Mouse (Mus musculus): ENCODE data around the gene Glrb. TPM values are rescaled to one million over a fixed set of nuclear protein-coding genes. Genes with fewer than 3 reads are reported as not detected.

Glrb gene
- total RNA-seq (2022): under 1 TPM; 0.19 to 0.44 (median 0.37) TPM

GRCm38 (mm10) chr3:80913111-80913778 lies at the start of gene Glrb:
Gene Glrb, minus strand, starts transcription at chr3:80913660.
- no peak for DNase-seq (ENCODE audit: low spot score)

- no peak for DNase-seq (ENCODE audit: low spot score)
Observed at GRCm38 (mm10) chr3:80959965-80960364, 46.5 kb upstream of the Glrb start.

- peak; percentile 31 for DNase-seq (ENCODE audit: low spot score)
Observed at GRCm38 (mm10) chr3:80958591-80958990, 45.1 kb upstream of the Glrb start.

DNA sequence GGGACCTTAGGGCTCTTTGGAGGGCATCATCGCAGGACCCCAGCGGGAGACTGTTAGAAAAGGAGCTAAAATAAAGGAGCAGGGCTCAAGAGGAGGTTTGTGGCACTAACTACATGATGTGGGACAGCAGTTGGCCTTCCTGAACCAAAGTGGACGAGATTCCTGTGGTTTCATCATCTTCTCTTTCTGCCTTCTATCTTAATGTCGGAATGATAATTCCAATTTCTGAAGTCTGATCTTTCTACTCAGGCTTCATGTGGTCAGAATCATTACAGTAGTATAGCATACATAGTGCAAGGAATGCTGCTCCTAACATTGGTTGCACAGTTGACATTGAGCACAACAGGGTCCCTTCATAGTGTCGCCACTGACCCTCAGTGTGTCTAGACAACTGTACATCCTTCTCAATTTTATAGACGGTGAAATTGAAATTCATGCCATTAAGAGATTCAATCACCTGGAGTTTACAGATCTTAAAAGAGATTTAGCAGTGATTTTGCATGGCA lies 372 bp upstream of the Glrb start:
- no peak for DNase-seq (ENCODE audit: low spot score)

DNA sequence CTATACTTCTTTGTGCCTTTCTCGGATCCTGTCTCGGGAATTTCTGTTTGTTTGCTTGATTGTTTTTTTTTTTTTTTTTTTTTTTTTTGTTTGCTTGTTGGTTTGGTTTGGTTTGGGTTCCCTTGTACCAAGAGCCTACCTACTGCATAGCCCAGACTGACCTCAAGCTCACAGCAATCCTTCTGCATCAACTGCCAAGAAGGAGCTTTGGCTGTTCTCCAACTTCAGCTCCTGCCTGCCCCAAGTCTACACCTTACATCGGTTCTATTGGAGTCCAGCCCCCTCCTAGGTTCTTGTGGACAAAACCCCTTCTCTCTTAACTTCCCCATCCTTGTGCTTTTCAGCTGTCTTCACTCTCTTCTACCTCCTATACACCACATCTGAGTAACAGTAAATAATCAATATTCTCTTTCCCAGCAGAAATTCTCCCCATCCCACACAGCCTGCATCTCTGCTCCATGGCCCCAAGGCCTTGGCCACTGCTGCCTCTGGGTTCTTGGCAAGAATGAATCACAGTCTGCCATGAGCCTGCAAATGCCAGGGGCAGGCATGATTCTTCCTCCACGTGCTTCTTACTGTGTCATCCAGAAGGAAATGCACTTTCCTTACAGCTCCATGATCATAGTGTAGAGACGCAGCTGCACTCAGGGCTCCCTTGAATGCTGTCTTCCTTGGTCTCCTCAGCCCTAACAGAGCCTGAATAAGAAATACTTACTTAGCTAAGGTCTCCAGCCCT lies 18.5 kb downstream of the Glrb start:
- DNase-seq (ENCODE audit: low spot score): no peak

DNA sequence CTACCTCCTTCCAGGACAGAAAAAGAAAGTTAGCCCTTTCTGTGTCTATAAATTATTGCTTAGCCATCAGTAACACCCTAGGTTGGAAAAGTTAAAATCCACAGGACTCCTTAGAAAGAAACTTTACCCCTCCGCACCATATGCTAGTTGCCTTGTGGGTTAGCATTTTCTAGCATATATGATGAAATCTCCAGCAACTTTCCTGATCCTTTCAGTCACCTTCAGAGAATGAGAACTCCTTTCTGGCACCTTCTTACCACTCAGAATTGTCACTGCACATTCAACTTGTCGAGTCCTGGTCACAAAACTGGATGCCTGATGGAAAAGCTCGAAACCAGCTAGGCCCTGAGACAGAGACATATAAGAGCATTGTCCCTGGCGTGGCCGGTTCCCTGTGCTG lies 19.1 kb downstream of the Glrb start:
- no peak for DNase-seq (ENCODE audit: low spot score)

GRCm38 (mm10) chr3:80893055-80893690 lies 20.3 kb downstream of the Glrb start:
- DNase-seq (ENCODE audit: low spot score): no peak

DNA sequence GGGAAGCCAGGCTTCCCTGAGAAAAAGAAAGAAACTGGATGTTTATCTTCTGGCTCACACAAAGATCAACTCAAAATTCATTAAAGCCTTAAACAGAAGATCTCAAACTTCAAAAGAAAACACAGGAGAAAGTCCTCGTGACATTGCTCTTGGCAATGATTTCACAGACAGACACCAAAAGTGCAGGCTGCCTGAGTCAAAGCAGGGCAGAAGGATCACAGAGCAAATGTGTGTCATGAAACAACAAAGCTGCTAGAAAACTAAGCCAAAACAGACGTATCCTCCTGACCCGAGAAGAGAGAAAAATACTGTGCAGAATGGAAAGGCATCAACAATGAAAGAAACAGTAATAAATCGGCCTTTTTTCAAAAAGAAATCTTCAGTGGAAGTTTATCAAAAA lies 22.4 kb downstream of the Glrb start:
- DNase-seq (ENCODE audit: low spot score): no peak

DNA sequence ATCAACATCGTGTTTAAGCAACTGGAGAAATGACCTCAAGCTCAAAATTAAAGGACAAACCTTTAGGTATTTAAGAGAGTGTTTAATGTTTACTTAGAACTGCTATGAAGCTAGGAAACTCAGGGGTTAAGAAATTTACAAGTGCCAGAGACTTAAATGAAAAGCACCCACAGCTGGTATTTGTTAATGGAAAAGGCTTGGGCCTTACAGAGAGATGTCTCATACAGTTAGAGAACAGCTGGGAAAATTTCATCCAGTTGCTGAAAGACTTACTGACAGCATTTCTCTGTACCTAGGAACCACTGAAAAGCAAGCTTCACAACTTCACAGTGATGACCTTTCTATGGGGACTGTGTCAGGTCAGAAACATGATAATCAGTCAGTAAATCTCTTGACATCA lies 28.3 kb downstream of the Glrb start:
- no peak for DNase-seq (ENCODE audit: low spot score)

GRCm38 (mm10) chr3:80883601-80884000 lies 29.9 kb downstream of the Glrb start:
- no peak for DNase-seq (ENCODE audit: low spot score)

- DNase-seq (ENCODE audit: low spot score): no peak
Observed at GRCm38 (mm10) chr3:80880660-80881293, 32.7 kb downstream of the Glrb start.

- no peak for DNase-seq (ENCODE audit: low spot score)
Observed at GRCm38 (mm10) chr3:80878571-80878970, 34.9 kb downstream of the Glrb start.

DNA sequence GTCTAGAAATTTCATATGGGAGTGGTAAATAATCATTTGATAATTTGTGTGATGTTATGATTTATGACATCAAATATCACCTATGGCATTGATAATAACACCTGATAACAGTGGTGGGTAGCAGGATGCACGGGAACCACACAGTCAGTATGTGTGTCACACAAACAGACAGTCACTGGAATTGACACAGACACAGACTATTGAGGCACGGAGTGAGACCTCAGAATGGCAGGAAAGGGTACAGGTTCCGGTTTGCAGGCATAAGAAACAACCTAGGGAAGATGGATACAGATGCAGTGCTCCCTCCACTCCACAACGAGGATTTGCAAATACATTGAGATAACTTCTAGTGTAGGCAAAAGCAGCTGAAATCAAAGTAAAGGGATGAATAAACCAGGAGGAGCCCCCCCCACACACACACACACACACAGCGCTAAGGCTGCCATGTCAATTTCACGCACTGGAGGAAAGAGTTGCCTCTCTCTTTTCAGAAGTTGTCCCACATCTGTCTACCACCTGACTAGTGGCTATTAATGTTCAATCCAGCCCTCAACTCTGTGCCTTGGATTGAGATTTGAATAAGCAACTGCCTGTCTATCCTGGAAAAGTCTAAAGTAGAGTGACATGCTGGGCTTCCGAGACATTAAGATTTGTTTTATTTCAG lies 38.6 kb downstream of the Glrb start:
- DNase-seq (ENCODE audit: low spot score): no peak

DNA sequence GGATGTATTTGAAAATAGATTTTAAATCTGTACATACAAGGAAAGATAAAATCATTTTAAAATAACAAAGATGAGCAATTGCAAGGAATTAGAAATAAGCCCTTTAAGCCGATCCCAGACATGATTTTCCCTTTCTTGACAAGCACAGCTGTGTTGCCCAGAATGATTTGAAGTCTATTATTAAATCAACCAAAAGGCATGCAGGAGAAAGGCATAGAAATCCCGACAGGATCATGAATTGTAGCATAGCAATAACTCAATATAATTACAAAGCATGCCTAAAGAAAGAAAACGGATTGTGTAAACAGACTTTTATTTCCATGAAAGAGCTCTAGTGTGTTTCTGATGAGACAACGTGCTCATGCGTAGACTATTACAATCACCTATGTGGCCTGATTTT lies 39.4 kb downstream of the Glrb start:
- DNase-seq (ENCODE audit: low spot score): no peak

- DNase-seq (ENCODE audit: low spot score): no peak
Observed at GRCm38 (mm10) chr3:80871472-80872171, 41.8 kb downstream of the Glrb start.

GRCm38 (mm10) chr3:80867328-80867727 lies 46.1 kb downstream of the Glrb start:
- DNase-seq (ENCODE audit: low spot score): no peak

DNA sequence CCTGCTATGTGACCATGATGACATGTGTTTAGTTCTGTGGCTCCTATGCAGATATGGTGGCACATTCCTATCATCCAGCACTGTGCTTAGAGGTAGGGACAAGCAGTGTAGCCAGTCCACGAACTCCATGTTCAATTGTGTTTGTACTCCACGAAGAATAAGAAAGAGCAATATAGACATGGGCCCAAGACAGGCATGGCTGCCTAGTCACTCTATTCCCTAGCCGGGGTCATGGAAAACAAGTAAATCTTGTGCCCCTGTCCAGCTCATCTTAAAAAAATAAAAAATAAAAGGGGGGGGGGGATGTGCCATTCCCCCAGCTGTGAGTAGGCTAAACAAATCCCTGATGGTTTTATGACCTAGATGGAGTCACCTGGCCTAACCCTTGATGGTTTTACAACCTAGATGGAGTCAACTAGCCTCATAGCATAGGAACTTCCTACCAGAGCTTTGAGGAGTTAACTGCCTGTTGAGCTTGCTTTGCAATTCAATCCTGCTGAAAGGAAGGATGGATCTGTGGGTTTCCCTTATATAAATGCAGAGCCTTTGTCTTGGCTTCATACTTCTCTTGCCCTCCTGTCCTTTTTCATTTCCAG lies 60.5 kb downstream of the Glrb start:
- no peak for DNase-seq (ENCODE audit: low spot score)

DNA sequence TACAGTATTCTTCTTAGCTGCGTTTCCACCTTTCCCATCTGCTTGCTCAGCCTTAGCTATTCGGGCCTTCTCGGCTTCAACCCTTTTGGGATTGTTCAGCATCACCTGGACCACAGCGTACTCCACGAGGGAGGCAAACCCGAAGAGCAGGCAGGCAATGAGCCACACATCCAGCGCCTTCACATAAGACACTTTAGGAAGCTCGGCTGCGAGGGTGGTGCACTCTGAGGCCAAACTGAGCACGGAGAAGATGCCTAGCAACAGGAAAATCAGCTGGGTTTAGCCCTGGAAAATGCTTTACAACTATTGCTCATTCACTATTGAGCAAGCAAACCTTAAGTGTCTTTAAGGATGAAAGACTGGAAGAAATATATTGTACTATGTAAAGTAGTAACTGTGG lies 62.5 kb downstream of the Glrb start:
- DNase-seq (ENCODE audit: low spot score): no peak

- DNase-seq (ENCODE audit: low spot score): no peak
Observed at GRCm38 (mm10) chr3:80845634-80846033, 67.8 kb downstream of the Glrb start.

DNA sequence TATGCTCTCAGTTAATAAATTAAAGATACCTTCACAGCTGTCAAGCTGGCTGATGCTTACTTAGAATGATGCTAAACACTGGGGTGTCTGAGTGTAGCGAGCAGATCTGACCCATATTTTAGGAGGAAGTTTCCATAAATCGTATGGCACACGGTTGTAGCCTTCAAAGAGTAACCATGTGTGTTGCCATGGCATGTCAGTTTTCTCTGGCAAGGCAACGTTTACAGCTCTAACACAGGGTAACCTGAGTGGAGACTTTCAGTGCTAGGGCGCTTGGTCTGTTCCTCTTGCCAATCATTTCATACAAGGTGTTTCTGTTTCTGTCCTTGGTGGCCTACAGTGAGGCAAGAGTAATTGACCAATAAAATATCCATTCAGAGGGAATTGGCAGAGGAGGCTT lies 73.6 kb downstream of the Glrb start:
- no peak for DNase-seq (ENCODE audit: low spot score)

- no peak for DNase-seq (ENCODE audit: low spot score)
Observed at GRCm38 (mm10) chr3:80837583-80837982, 75.9 kb downstream of the Glrb start.
